In genomic region chr5:131306908-131307655, GRCm38 (mm10) we compare ENCODE assay signal across 8 mouse cellular contexts. TPM values are rescaled to one million over a fixed set of nuclear protein-coding genes. Genes with fewer than 3 reads are reported as not detected.
A peak's percentile ranks its signal among the peaks of the same experiment; 100 is the strongest.
DNase-seq lines count a peak whose midpoint lies in the region; ATAC-seq and TF ChIP-seq lines count a peak whose summit lies in the region.

No protein-coding gene starts in this region.

- DNase-seq in adrenal gland, adult 8-10 months = peak; percentile 11
- DNase-seq in kidney, postnatal 25 days = peak; percentile 21 to 42
- peak; percentile 54 for DNase-seq in lung, postnatal 10 days
- DNase-seq in right cerebral cortex, postnatal 25 days = peak; percentile 63

- peaks cover 14% of the 10 kb centered on the region for H3K4me1 ChIP-seq in embryonic facial prominence, embryonic 15.5 days
- 0 out of 4 replicates have a peak, but pooled peaks cover 0 to 7% of the 10 kb centered on the region in 2 experiments for H3K4me1 ChIP-seq in heart, embryonic 14.5 days (ENCODE audit: control insufficient read depth in 2 of 2, insufficient read depth in 2 of 2, low read length in 2 of 2)

- H3K4me3 ChIP-seq in C2C12 (ENCODE audit: insufficient read depth, poor library complexity, severe bottlenecking) = no peak overlapping the region
- peak overlapping the region; percentile 60 for H3K4me3 ChIP-seq in embryonic facial prominence, embryonic 15.5 days (replicated peaks)
- H3K4me3 ChIP-seq in heart, embryonic 14.5 days (ENCODE audit: control insufficient read depth in 1 of 2, insufficient read depth in 1 of 2, low read depth in 1 of 2, low read length in 2 of 2) = peak overlapping the region; percentile 56 to 64

- H3K27ac ChIP-seq in embryonic facial prominence, embryonic 15.5 days (replicated peaks) = peak overlapping the region; percentile 61
- peak overlapping the region in 1 of 2 experiments; percentile 37; a peak in 3 of 4 replicates for H3K27ac ChIP-seq in heart, embryonic 14.5 days (replicated peaks in 1 of 2; ENCODE audit: control insufficient read depth in 1 of 2, insufficient read depth in 1 of 2, low read depth in 2 of 2, low read length in 2 of 2)

- no peaks in the 10 kb centered on the region for H3K79me2 ChIP-seq in C2C12 (ENCODE audit: control insufficient read depth, insufficient read depth)

- TF ChIP-seq CTCF in C2C12 (IDR thresholded peaks at IDR 0.05; ENCODE audit: control insufficient read depth, insufficient read depth, insufficient read length) = no peak

- peak overlapping the region; percentile 80 for H3K4me2 ChIP-seq in embryonic facial prominence, embryonic 15.5 days (replicated peaks)
- peak overlapping the region; percentile 91 for H3K4me2 ChIP-seq in heart, embryonic 14.5 days (ENCODE audit: low read length)

- H3K36me3 ChIP-seq in C2C12 (ENCODE audit: control insufficient read depth, insufficient read depth) = no peaks in the 10 kb centered on the region
- no peaks in the 10 kb centered on the region for H3K36me3 ChIP-seq in embryonic facial prominence, embryonic 15.5 days
- no peaks in the 10 kb centered on the region for H3K36me3 ChIP-seq in heart, embryonic 14.5 days (ENCODE audit: control insufficient read depth, insufficient read depth, low read length)

- WGBS in embryonic facial prominence, embryonic 15.5 days = under 1% methylated on average over 64 of the region's 64 CpGs
- under 1% methylated on average over 63 of the region's 64 CpGs for WGBS in heart, embryonic 14.5 days

- H3K9me3 ChIP-seq in embryonic facial prominence, embryonic 15.5 days (replicated peaks) = no peaks in the 10 kb centered on the region
- no peaks in the 10 kb centered on the region for H3K9me3 ChIP-seq in heart, embryonic 14.5 days (ENCODE audit: control insufficient read depth, low read length)

- ATAC-seq in embryonic facial prominence, embryonic 15.5 days (ENCODE audit: insufficient number of reproducible peaks, low FRiP score, low TSS enrichment, low read depth) = peak; percentile 11; the same call in 1 of the 2 replicates
- peak; percentile 40; the same call in 1 of the 2 replicates for ATAC-seq in heart, embryonic 14.5 days (ENCODE audit: insufficient number of reproducible peaks, insufficient read depth, low FRiP score, low read depth)
- ATAC-seq in monocyte, adult 5-6 weeks (replicated peaks; ENCODE audit: insufficient number of reproducible peaks, low FRiP score, low TSS enrichment, poor library complexity, severe bottlenecking) = no peak

- peak overlapping the region; percentile 44 for H3K9ac ChIP-seq in embryonic facial prominence, embryonic 15.5 days
- H3K9ac ChIP-seq in heart, embryonic 14.5 days (ENCODE audit: low read length) = peak overlapping the region; percentile 65

- no peaks in the 10 kb centered on the region for H3K79me3 ChIP-seq in C2C12 (ENCODE audit: low read depth)

- H3ac ChIP-seq in C2C12 (ENCODE audit: control insufficient read depth, insufficient read length, low read depth) = peak overlapping the region; percentile 18

- H3K27me3 ChIP-seq in C2C12 (ENCODE audit: control insufficient read depth, insufficient read depth, insufficient read length) = no peaks in the 10 kb centered on the region
- peaks cover 35% of the 10 kb centered on the region for H3K27me3 ChIP-seq in embryonic facial prominence, embryonic 15.5 days
- H3K27me3 ChIP-seq in heart, embryonic 14.5 days (ENCODE audit: control insufficient read depth, insufficient read depth, low read length) = peaks cover 26% of the 10 kb centered on the region

TF ChIP-seq in C2C12, 6 proteins besides CTCF, POLR2A, EP300 and RAD21:
- TF ChIP-seq CEBPB (IDR thresholded peaks at IDR 0.05; ENCODE audit: low read depth) = no peak
- TF ChIP-seq MYOD1 (IDR thresholded peaks at IDR 0.05; ENCODE audit: control insufficient read depth, insufficient read length, low read depth) = no peak
- no peak for TF ChIP-seq MYOG (IDR thresholded peaks at IDR 0.05; ENCODE audit: control insufficient read depth, extremely low read depth, insufficient read length)
- TF ChIP-seq FOSL1 (IDR thresholded peaks at IDR 0.05; ENCODE audit: insufficient read depth, low read length, poor library complexity, severe bottlenecking) = no peak
- no peak for TF ChIP-seq USF1 (IDR thresholded peaks at IDR 0.05; ENCODE audit: low read depth)
- no peak for TF ChIP-seq MAX (IDR thresholded peaks at IDR 0.05)

RNA-seq across cellular contexts. Expression of gene Galnt17, which starts 1.2 kb away (rescaled TPM):
- 0.04 TPM for polyA plus RNA-seq in C2C12 (2012; fragmentation: generic; extraction: Trizol)
- 1 to 10 TPM; 5.0 to 9.1 (median 7.0) TPM for total RNA-seq in adrenal gland, adult 8-10 months (2022)
- polyA plus RNA-seq in embryonic facial prominence, embryonic 15.5 days (2015; fragmentation: Nextera tagmentation; extraction: Ambion mirVana) = 4.7 and 5.4 TPM in 2 replicates
- polyA plus RNA-seq in heart, embryonic 14.5 days (2014; fragmentation: Nextera tagmentation; extraction: Ambion mirVana) = 1.6 and 1.7 TPM in 2 replicates
- not detected in 3 replicates for total RNA-seq in monocyte, adult 5-6 weeks (2017)

Comparison
In these comparisons a context has a peak if more than half of its experiments do, and no peak if none do; other contexts are left out.
1. DNase-seq: peak in every context shown above with its lines; median percentile 63 in right cerebral cortex, postnatal 25 days; 54 in lung, postnatal 10 days; 32 in kidney, postnatal 25 days; 11 in adrenal gland, adult 8-10 months.